Mouse (Mus musculus) G1E (cell line): Measurements from ENCODE around the gene Slc6a11.

Source experiments
- CTCF ChIP-seq: IDR thresholded peaks from 2 replicates; pipeline ENCODE4 v1.5.1; 2012; ENCODE audit warnings: low read depth, low read length, inconsistent platforms, mixed read lengths
- GATA1 ChIP-seq: IDR thresholded peaks from 2 replicates; pipeline ENCODE4 v1.6.1; 2012; ENCODE audit warnings: borderline replicate concordance, low read length, inconsistent platforms, mixed read lengths
- POLR2AphosphoS5 ChIP-seq: IDR thresholded peaks from 2 replicates; pipeline ENCODE4 v1.6.1; 2012; ENCODE audit warnings: low read depth, low read length, inconsistent platforms; ENCODE audit not compliant: insufficient replicate concordance
- TAL1 ChIP-seq: conservative IDR thresholded peaks from 2 replicates; pipeline ENCODE4 v1.6.1; 2012; ENCODE audit warnings: low read depth, low read length, inconsistent platforms, mixed read lengths

GRCm38 (mm10) chr6:114228196-114228595 lies 97.2 kb downstream of the Slc6a11 start:
- TF ChIP-seq GATA1 (no peak), CTCF (no peak), POLR2AphosphoS5 (no peak), TAL1 (no peak)
